Mouse (Mus musculus) E14TG2a.4 (cell line): ENCODE data around the gene Tsfm.

Experiments
- CTCF ChIP-seq: conservative IDR thresholded peaks from 2 replicates; pipeline ENCODE4 v1.5.1; 2014; ENCODE audit warnings: low read length
- NANOG ChIP-seq: IDR thresholded peaks from 2 replicates; pipeline ENCODE4 v1.6.1; 2014; ENCODE audit warnings: borderline replicate concordance, low read length, mixed read lengths
- POU5F1 ChIP-seq: IDR thresholded peaks from 2 replicates; pipeline ENCODE4 v1.6.1; 2014; ENCODE audit warnings: low read length, borderline replicate concordance

GRCm38 (mm10) chr10:126972051-126972725, 58.5 kb downstream of the Tsfm start:
- no peak for TF ChIP-seq CTCF
- no peak for TF ChIP-seq POU5F1
- no peak for TF ChIP-seq NANOG
